Mouse (Mus musculus): ENCODE results near the gene Morc3.

Morc3 gene

GRCm38 (mm10) chr16:93831627-93832395 is at the start of gene Morc3:
Morc3 (plus strand) TSS chr16:93832121.
- DNase-seq = peak; percentile 100

- no peak for DNase-seq
Measured at GRCm38 (mm10) chr16:93784175-93784574, 47.7 kb upstream of the Morc3 start.

- DNase-seq = peak; percentile 46 to 60
Measured at GRCm38 (mm10) chr16:93785805-93786204, 46.1 kb upstream of the Morc3 start.

- DNase-seq = no peak
Measured at GRCm38 (mm10) chr16:93788388-93788787, 43.5 kb upstream of the Morc3 start.

- DNase-seq = no peak
Measured at GRCm38 (mm10) chr16:93788881-93789280, 43.0 kb upstream of the Morc3 start.

GRCm38 (mm10) chr16:93789971-93790755 is 41.8 kb upstream of the Morc3 start:
- no peak for DNase-seq

- no peak for DNase-seq
Measured at GRCm38 (mm10) chr16:93792981-93793630, 38.8 kb upstream of the Morc3 start.

- DNase-seq = no peak
Measured at GRCm38 (mm10) chr16:93794845-93795244, 37.1 kb upstream of the Morc3 start.

- DNase-seq = no peak
Measured at GRCm38 (mm10) chr16:93795391-93795790, 36.5 kb upstream of the Morc3 start.

GRCm38 (mm10) chr16:93797021-93797840 is 34.7 kb upstream of the Morc3 start:
- no peak for DNase-seq

GRCm38 (mm10) chr16:93797841-93798492 is 34.0 kb upstream of the Morc3 start:
- DNase-seq = no peak

GRCm38 (mm10) chr16:93798623-93799022 is 33.3 kb upstream of the Morc3 start:
- DNase-seq = no peak

GRCm38 (mm10) chr16:93799071-93799470 is 32.9 kb upstream of the Morc3 start:
- DNase-seq = no peak

- no peak for DNase-seq
Measured at GRCm38 (mm10) chr16:93799936-93800335, 32.0 kb upstream of the Morc3 start.

- no peak for DNase-seq
Measured at GRCm38 (mm10) chr16:93807167-93807566, 24.8 kb upstream of the Morc3 start.

- peak; percentile 27 to 46 for DNase-seq
Measured at GRCm38 (mm10) chr16:93807961-93808554, 23.9 kb upstream of the Morc3 start.

- peak; percentile 88 to 89 for DNase-seq
Measured at GRCm38 (mm10) chr16:93815856-93816736, 15.8 kb upstream of the Morc3 start.

GRCm38 (mm10) chr16:93816861-93817260 is 15.1 kb upstream of the Morc3 start:
- no peak for DNase-seq

GRCm38 (mm10) chr16:93817371-93817770 is 14.6 kb upstream of the Morc3 start:
- no peak for DNase-seq

- no peak for DNase-seq
Measured at GRCm38 (mm10) chr16:93818691-93819324, 13.1 kb upstream of the Morc3 start.
